Mouse (Mus musculus) olfactory bulb, adult 2 months (tissue): ENCODE measurements at regions not wholly inside any gene's neighbourhood (a gene's known extent, or its start where the extent isn't known, plus 50 kb on each side); places are given as distances from the start of the nearest gene placed in this dataset.

Source experiments
- CTCF ChIP-seq: fragments of 200-500 bp; IDR thresholded peaks from 2 replicates; pipeline ENCODE4 v1.5.1; 2012; ENCODE audit warnings: low read depth, mild to moderate bottlenecking, low read length, moderate library complexity; ENCODE audit not compliant: insufficient read depth
- POLR2A ChIP-seq: fragments of 200-500 bp; IDR thresholded peaks from 2 replicates; pipeline ENCODE4 v1.6.1; 2012; ENCODE audit warnings: mild to moderate bottlenecking, low read depth, low read length, moderate library complexity; ENCODE audit not compliant: insufficient read depth

DNA sequence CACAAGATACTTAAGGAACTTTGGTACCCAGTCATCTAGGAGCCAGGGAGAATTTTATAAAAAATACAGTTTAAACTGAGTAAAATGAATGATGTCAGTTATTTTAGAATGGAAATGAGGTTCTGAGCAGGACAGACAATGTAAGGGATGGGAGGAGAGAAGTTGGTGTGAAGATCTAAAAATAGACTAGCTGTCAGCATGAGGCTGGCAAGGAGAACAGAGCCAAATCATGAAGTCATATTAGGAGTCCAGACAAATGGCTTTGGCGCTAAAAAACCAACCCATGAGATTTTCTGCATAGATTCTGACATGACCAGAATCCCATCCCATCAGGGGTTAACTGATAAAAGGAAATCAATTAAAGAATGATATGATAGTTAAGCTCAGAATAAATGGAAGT, 65.5 kb upstream of the Itprid2 start:
- TF ChIP-seq POLR2A (no peak), CTCF (no peak)
